Mouse (Mus musculus) small intestine, adult 2 months (tissue): ENCODE measurements around the gene Osbpl3. TPM values are rescaled to one million over a fixed set of nuclear protein-coding genes. Genes with fewer than 3 reads are reported as not detected.
A peak's percentile ranks its signal among the peaks of the same experiment; 100 is the strongest.

ENCODE experiments used
- H3K27ac ChIP-seq: fragments of 200-500 bp; 2 replicates; pipeline ENCODE4 v1.5.1; 2012; ENCODE audit warnings: low read depth, low read length, control low read depth, inconsistent platforms; ENCODE audit not compliant: insufficient read depth
- H3K27me3 ChIP-seq: fragments of 200-500 bp; 2 replicates; pipeline ENCODE4 v1.6.1; 2012; ENCODE audit warnings: mild to moderate bottlenecking, moderate library complexity, low read length, inconsistent platforms; ENCODE audit not compliant: control insufficient read depth, insufficient read depth
- H3K36me3 ChIP-seq: fragments of 200-500 bp; 2 replicates; pipeline ENCODE4 v1.6.1; 2012; ENCODE audit warnings: mild to moderate bottlenecking, low read length, control low read depth, inconsistent platforms; ENCODE audit not compliant: control insufficient read depth, insufficient read depth
- H3K4me1 ChIP-seq: fragments of 200-500 bp; 2 replicates; pipeline ENCODE4 v1.6.1; 2012; ENCODE audit warnings: low read length, inconsistent platforms, mixed read lengths; ENCODE audit not compliant: control insufficient read depth, insufficient read depth, insufficient read length
- H3K4me3 ChIP-seq: fragments of 200-500 bp; 2 replicates; pipeline ENCODE4 v1.5.1; 2012; ENCODE audit warnings: low read depth, mild to moderate bottlenecking, control low read depth, inconsistent platforms, low read length, moderate library complexity
- CTCF ChIP-seq: fragments of 200-500 bp; IDR thresholded peaks from 2 replicates; pipeline ENCODE4 v1.5.1; 2012; ENCODE audit warnings: low read depth, mild to moderate bottlenecking, control low read depth, inconsistent platforms, low read length, moderate library complexity, mixed read lengths; ENCODE audit not compliant: insufficient replicate concordance, insufficient read length; ENCODE audit errors: extremely low read depth
- POLR2A ChIP-seq: fragments of 200-500 bp; IDR thresholded peaks from 2 replicates; pipeline ENCODE4 v1.6.1; 2012; ENCODE audit warnings: low read depth, mild to moderate bottlenecking, control low read depth, inconsistent platforms, low read length, moderate library complexity
- WGBS: fragments of 180-500 bp; shearing (Covaris S2); methylation state at CpG from one replicate; pipeline ENCODE4 v1.1.7; 2018; 5-methylcytosine and 5-hydroxymethylcytosine counted together
- polyA plus RNA-seq: library from polyadenylated mRNA; depleted of rRNA; stranded (reverse); fragments of >200 nt; gene quantifications from 2 replicates; pipeline ENCODE4 v1.2.3, GENCODE M21; 2012

The Osbpl3 gene
- polyA plus RNA-seq, 1 experiment = 13.9 TPM

- Histone ChIP-seq H3K4me3 (peak overlapping the region; percentile 64), H3K27me3 (no peaks in the 10 kb centered on the region), H3K36me3 (no peaks in the 10 kb centered on the region), H3K27ac (peak overlapping the region; percentile 83), H3K4me1 (peaks cover 15% of the 10 kb centered on the region; the same call in 1 of the 2 replicates)
- TF ChIP-seq POLR2A (no peak), CTCF (no peak)
- WGBS = 36% methylated on average over 7 of the region's 7 CpGs
Observed at GRCm38 (mm10) chr6:50262310-50262709, 193.7 kb downstream of the Osbpl3 start.

DNA sequence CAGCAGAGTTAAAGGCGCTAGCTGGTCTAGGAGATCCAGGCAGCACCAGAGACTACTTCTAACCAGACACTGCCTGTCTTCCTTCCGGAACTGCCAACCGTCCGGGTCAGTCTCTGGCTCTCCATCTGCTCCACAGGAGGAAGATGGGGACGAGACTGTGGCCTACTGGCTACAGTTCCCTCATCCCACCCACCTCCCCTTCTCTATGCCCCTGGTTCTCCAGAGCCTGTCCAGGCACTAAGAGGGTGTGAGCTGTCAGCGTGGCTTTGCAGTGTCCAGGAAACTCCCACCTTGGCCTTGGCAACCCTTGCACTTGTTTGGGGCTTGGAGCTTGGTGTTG is 194.1 kb downstream of the Osbpl3 start:
- H3K27me3 ChIP-seq = no peaks in the 10 kb centered on the region
- WGBS = 2% methylated on average over 6 of the region's 6 CpGs
- TF ChIP-seq CTCF = no peak
- peak; percentile 23; the same call in 1 of the 2 replicates for TF ChIP-seq POLR2A
- peak overlapping the region; percentile 83 for H3K27ac ChIP-seq
- H3K4me1 ChIP-seq = peaks cover 15% of the 10 kb centered on the region; the same call in 1 of the 2 replicates
- no peaks in the 10 kb centered on the region for H3K36me3 ChIP-seq
- H3K4me3 ChIP-seq = peak overlapping the region; percentile 64

DNA sequence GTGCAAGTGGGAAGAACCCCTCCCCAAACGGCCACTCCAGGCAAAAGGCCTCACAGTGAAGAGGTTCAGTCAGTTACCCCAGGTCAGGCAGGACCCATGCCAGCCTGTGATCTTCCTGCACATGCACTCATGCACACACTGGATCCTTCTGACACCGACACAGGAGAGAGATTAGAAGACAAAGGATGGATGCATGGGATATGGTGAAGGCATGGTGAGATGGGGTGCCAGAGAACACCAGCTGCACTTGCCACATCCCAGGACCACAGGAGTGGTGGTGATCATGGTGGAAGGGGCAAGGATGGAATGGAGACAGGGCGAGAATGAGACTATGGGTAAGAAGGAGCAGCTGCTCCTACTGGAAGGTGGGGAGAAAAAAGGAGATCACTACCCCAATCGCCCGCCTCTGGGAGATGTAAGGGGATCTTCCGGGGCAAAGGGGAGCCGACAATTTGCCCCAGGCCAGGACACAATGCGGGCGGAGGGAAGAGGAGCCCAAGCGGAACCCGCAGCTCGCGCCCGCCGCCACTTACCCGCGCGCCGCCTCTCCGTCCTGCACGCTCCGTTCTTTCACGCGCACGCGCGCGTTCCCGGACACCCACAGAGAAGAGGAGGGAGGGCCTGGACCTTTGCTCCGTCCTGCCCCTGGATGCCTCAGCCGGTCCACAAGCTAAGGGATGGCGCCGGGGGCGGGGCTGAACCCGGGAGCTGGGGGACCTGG is 194.6 kb downstream of the Osbpl3 start:
- TF ChIP-seq CTCF (no peak), POLR2A (peak; percentile 48; the same call in 1 of the 2 replicates)
- peaks cover 15% of the 10 kb centered on the region; the same call in 1 of the 2 replicates for H3K4me1 ChIP-seq
- peak overlapping the region; percentile 64 for H3K4me3 ChIP-seq
- WGBS = 2% methylated on average over 35 of the region's 35 CpGs
- H3K36me3 ChIP-seq = no peaks in the 10 kb centered on the region
- H3K27ac ChIP-seq = peak overlapping the region; percentile 83
- H3K27me3 ChIP-seq = no peaks in the 10 kb centered on the region

DNA sequence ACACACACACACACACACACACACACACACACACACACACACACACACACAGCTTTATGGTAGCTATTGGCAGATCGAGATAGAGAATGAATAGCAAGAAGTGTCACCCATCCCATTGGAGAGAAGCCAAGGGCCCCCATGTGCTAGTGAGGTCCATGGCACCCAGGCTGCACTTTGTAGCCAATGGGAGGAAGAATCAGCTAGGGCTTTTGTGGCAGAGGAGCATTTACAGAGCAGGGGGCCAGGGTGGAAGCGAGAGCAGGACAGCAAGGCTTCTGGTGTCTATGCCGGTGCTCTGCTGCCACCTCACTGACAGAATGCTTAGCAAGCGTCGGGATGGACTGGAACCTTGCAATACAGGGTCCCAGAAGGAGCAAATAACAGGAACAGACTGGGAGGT is 200.6 kb downstream of the Osbpl3 start:
- no peaks in the 10 kb centered on the region for H3K36me3 ChIP-seq
- peaks cover 16% of the 10 kb centered on the region for H3K4me1 ChIP-seq
- TF ChIP-seq CTCF = no peak
- no peak overlapping the region; the same call in 1 of the 2 replicates for H3K4me3 ChIP-seq
- H3K27me3 ChIP-seq = no peaks in the 10 kb centered on the region
- peak overlapping the region; percentile 78 for H3K27ac ChIP-seq
- WGBS = 44% methylated on average over 5 of the region's 5 CpGs

DNA sequence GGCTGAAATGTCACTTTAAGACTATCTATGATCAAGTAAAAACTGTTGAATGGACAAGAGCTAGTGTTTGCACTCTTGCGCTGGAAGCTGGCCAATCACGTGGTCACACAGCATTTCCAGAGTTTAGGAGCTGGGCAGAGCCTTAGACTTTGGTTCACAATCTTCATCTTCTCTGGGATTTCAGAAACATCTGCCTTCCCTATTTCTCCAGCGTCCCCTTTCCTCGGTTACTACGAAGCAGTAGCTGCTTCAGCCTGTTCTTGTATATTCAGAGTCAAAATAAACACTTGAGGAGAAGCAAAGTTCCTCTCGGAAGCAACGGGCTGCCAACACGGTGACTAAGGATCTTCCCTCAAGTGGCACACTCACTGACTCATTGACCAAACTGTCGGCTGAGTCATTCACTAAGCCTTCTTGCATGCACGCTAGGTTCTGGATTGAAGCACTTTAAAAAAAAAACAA is 201.2 kb downstream of the Osbpl3 start:
- Histone ChIP-seq H3K4me1 (peaks cover 16% of the 10 kb centered on the region), H3K27ac (peak overlapping the region; percentile 78), H3K4me3 (no peak overlapping the region), H3K36me3 (0 out of 2 replicates have a peak, but pooled peaks cover under 1% of the 10 kb centered on the region), H3K27me3 (no peaks in the 10 kb centered on the region)
- TF ChIP-seq CTCF (no peak), POLR2A (no peak)
- 3% methylated on average over 10 of the region's 10 CpGs for WGBS

GRCm38 (mm10) chr6:50252690-50253089 is 203.3 kb downstream of the Osbpl3 start:
- H3K4me1 ChIP-seq = peaks cover 16% of the 10 kb centered on the region
- no peak for TF ChIP-seq POLR2A
- TF ChIP-seq CTCF = no peak
- WGBS = 54% methylated on average over 5 of the region's 5 CpGs
- no peak overlapping the region for H3K4me3 ChIP-seq
- no peak overlapping the region; the same call in 1 of the 2 replicates for H3K27ac ChIP-seq
- H3K36me3 ChIP-seq = peaks cover 3% of the 10 kb centered on the region; the same call in 1 of the 2 replicates
- no peaks in the 10 kb centered on the region for H3K27me3 ChIP-seq

- Histone ChIP-seq H3K4me3 (no peak overlapping the region), H3K27me3 (no peaks in the 10 kb centered on the region), H3K4me1 (peaks cover 18% of the 10 kb centered on the region), H3K27ac (no peak overlapping the region), H3K36me3 (peaks cover 8% of the 10 kb centered on the region; the same call in 1 of the 2 replicates)
- 93% methylated on average over 4 of the region's 4 CpGs for WGBS
- TF ChIP-seq POLR2A (no peak), CTCF (no peak)
Observed at GRCm38 (mm10) chr6:50247791-50248190, 208.2 kb downstream of the Osbpl3 start.
